8 mouse cellular contexts compared by ENCODE assay signal in the genomic region with DNA sequence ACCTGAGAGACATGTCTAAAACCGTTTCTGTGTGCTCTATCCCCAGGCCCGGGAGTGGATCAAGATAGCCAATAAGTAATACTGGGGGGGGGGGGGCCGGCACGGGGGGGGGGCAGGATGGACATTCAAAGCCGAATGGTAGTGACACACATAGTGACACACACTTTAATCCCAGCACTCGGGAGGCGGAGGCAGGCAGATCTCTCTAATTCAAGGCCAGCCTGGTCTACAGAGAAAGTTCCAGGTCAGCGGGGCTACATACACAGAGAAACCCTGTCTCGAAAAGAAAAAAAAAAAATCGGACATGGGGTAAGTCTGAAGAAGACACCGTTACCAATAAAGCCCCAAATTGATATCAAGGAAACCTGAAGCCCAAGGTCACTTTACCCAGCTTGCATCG. TPM values are rescaled to one million over a fixed set of nuclear protein-coding genes. Genes with fewer than 3 reads are reported as not detected.
DNase-seq lines count a peak whose midpoint lies in the region; ATAC-seq and TF ChIP-seq lines count a peak whose summit lies in the region.

No protein-coding gene starts in this region.

- H3K27me3 ChIP-seq in cerebellum, adult 2 months (ENCODE audit: control insufficient read depth, insufficient read depth, low read length): no peaks in the 10 kb centered on the region
- peaks cover 7% of the 10 kb centered on the region; the same call in 1 of the 2 replicates for H3K27me3 ChIP-seq in kidney, embryonic 15.5 days
- no peaks in the 10 kb centered on the region for H3K27me3 ChIP-seq in embryonic facial prominence, embryonic 14.5 days (replicated peaks; ENCODE audit: control insufficient read depth, insufficient read depth, low read length)
- H3K27me3 ChIP-seq in liver, embryonic 15.5 days: peaks cover 38% of the 10 kb centered on the region

- no peak overlapping the region for H3K27ac ChIP-seq in cerebellum, adult 2 months (ENCODE audit: insufficient read depth, low read length)
- H3K27ac ChIP-seq in kidney, embryonic 15.5 days: no peak overlapping the region
- H3K27ac ChIP-seq in embryonic facial prominence, embryonic 14.5 days (replicated peaks; ENCODE audit: low read depth, low read length): no peak overlapping the region
- no peak overlapping the region for H3K27ac ChIP-seq in liver, embryonic 15.5 days (replicated peaks)

- DNase-seq in cerebellum, adult 9-11 months: peak; percentile 11
- DNase-seq in cerebellum, adult 2 months: no peak
- DNase-seq in kidney, postnatal 4 days: no peak
- no peak for DNase-seq in embryonic facial prominence, embryonic 14.5 days (ENCODE audit: low spot score)
- no peak for DNase-seq in yolk sac, embryonic 10.5 days (ENCODE audit: low spot score)
- DNase-seq in thymus, postnatal 25 days: no peak

- no peak overlapping the region for H3K4me3 ChIP-seq in cerebellum, adult 2 months (replicated peaks; ENCODE audit: insufficient read depth, low read depth, low read length)
- no peak overlapping the region for H3K4me3 ChIP-seq in kidney, embryonic 15.5 days (replicated peaks)
- no peak overlapping the region for H3K4me3 ChIP-seq in embryonic facial prominence, embryonic 14.5 days (ENCODE audit: low read depth, low read length)
- H3K4me3 ChIP-seq in liver, embryonic 15.5 days (replicated peaks): no peak overlapping the region

- 59% methylated on average over 12 of the region's 12 CpGs for WGBS in cerebellum, adult 2 months
- WGBS in kidney, embryonic 15.5 days: 57% methylated on average over 12 of the region's 12 CpGs
- WGBS in embryonic facial prominence, embryonic 14.5 days: 72% methylated on average over 10 of the region's 12 CpGs
- 47% methylated on average over 12 of the region's 12 CpGs for WGBS in liver, embryonic 15.5 days (ENCODE audit: insufficient replicate concordance)

- TF ChIP-seq CTCF in cerebellum, adult 2 months (IDR thresholded peaks at IDR 0.05; ENCODE audit: borderline replicate concordance, insufficient read depth, low read depth, low read length): no peak

- no peak overlapping the region for H3K9ac ChIP-seq in kidney, embryonic 15.5 days
- H3K9ac ChIP-seq in embryonic facial prominence, embryonic 14.5 days (ENCODE audit: low read depth, low read length): no peak overlapping the region
- no peak overlapping the region for H3K9ac ChIP-seq in liver, embryonic 15.5 days

- peak overlapping the region; percentile 95 for H3K4me2 ChIP-seq in kidney, embryonic 15.5 days
- peak overlapping the region; percentile 95 for H3K4me2 ChIP-seq in embryonic facial prominence, embryonic 14.5 days (ENCODE audit: low read depth, low read length)
- peak overlapping the region; percentile 85; the same call in 1 of the 2 replicates for H3K4me2 ChIP-seq in liver, embryonic 15.5 days

- no peak for TF ChIP-seq POLR2A in cerebellum, adult 2 months (IDR thresholded peaks at IDR 0.05; ENCODE audit: borderline replicate concordance, insufficient read depth, low read length)

- 0 out of 2 replicates have a peak, but pooled peaks cover 7% of the 10 kb centered on the region for H3K36me3 ChIP-seq in kidney, embryonic 15.5 days
- 0 out of 2 replicates have a peak, but pooled peaks cover 5% of the 10 kb centered on the region for H3K36me3 ChIP-seq in embryonic facial prominence, embryonic 14.5 days (ENCODE audit: control insufficient read depth, insufficient read depth, low read length)
- no peaks in the 10 kb centered on the region for H3K36me3 ChIP-seq in liver, embryonic 15.5 days (replicated peaks)

- no peaks in the 10 kb centered on the region for H3K9me3 ChIP-seq in kidney, embryonic 15.5 days (replicated peaks)
- no peaks in the 10 kb centered on the region for H3K9me3 ChIP-seq in embryonic facial prominence, embryonic 14.5 days (ENCODE audit: control insufficient read depth, low read length)
- H3K9me3 ChIP-seq in liver, embryonic 15.5 days (replicated peaks): no peaks in the 10 kb centered on the region

- no peak for ATAC-seq in kidney, embryonic 15.5 days (replicated peaks; ENCODE audit: low FRiP score)
- ATAC-seq in embryonic facial prominence, embryonic 14.5 days (ENCODE audit: low read depth): no peak
- no peak for ATAC-seq in liver, embryonic 15.5 days (ENCODE audit: insufficient read depth)

- H3K4me1 ChIP-seq in cerebellum, adult 2 months (ENCODE audit: control insufficient read depth, insufficient read depth, low read length): no peaks in the 10 kb centered on the region; the same call in 1 of the 2 replicates
- peaks cover 22% of the 10 kb centered on the region for H3K4me1 ChIP-seq in kidney, embryonic 15.5 days
- peaks cover 13% of the 10 kb centered on the region; the same call in 1 of the 2 replicates for H3K4me1 ChIP-seq in embryonic facial prominence, embryonic 14.5 days (ENCODE audit: control insufficient read depth, insufficient read depth, low read length)
- peaks cover 25% of the 10 kb centered on the region for H3K4me1 ChIP-seq in liver, embryonic 15.5 days (replicated peaks)

RNA-seq across cellular contexts. Expression of a gene that starts 0.5 kb away (rescaled TPM):
- polyA plus RNA-seq in cerebellum, adult 2 months (2012; rRNA removed): 36.4 and 36.5 TPM in 2 replicates
- 31.9 and 32.1 TPM in 2 replicates for polyA plus RNA-seq in kidney, embryonic 15.5 days (2015; fragmentation: Nextera tagmentation; extraction: Ambion mirVana)
- 23.5 and 27.0 TPM in 2 replicates for polyA plus RNA-seq in embryonic facial prominence, embryonic 14.5 days (2014; fragmentation: Nextera tagmentation; extraction: Ambion mirVana)
- 20.2 and 24.6 TPM in 2 replicates for polyA plus RNA-seq in liver, embryonic 15.5 days (2015; fragmentation: Nextera tagmentation; extraction: Ambion mirVana)

RNA-seq across cellular contexts. Expression of a gene that starts 4.3 kb away (rescaled TPM):
- 1.9 and 3.1 TPM in 2 replicates for polyA plus RNA-seq in cerebellum, adult 2 months (2012; rRNA removed)
- 2.4 and 3.4 TPM in 2 replicates for polyA plus RNA-seq in kidney, embryonic 15.5 days (2015; fragmentation: Nextera tagmentation; extraction: Ambion mirVana)
- polyA plus RNA-seq in embryonic facial prominence, embryonic 14.5 days (2014; fragmentation: Nextera tagmentation; extraction: Ambion mirVana): 58.3 and 113 TPM in 2 replicates
- 0.37 TPM in 1 of 2 replicates, not detected in the other for polyA plus RNA-seq in liver, embryonic 15.5 days (2015; fragmentation: Nextera tagmentation; extraction: Ambion mirVana)

RNA-seq across cellular contexts. Expression of a gene that starts 6.3 kb away (rescaled TPM):
- polyA plus RNA-seq in cerebellum, adult 2 months (2012; rRNA removed): 66.1 and 67.0 TPM in 2 replicates
- polyA plus RNA-seq in kidney, embryonic 15.5 days (2015; fragmentation: Nextera tagmentation; extraction: Ambion mirVana): 27.6 and 31.0 TPM in 2 replicates
- polyA plus RNA-seq in embryonic facial prominence, embryonic 14.5 days (2014; fragmentation: Nextera tagmentation; extraction: Ambion mirVana): 16.5 and 16.6 TPM in 2 replicates
- polyA plus RNA-seq in liver, embryonic 15.5 days (2015; fragmentation: Nextera tagmentation; extraction: Ambion mirVana): 0.96 and 1.5 TPM in 2 replicates

RNA-seq across cellular contexts. Expression of a gene that starts 13.8 kb away (rescaled TPM):
- polyA plus RNA-seq in cerebellum, adult 2 months (2012; rRNA removed): 86.6 and 96.0 TPM in 2 replicates
- 52.9 and 66.0 TPM in 2 replicates for polyA plus RNA-seq in kidney, embryonic 15.5 days (2015; fragmentation: Nextera tagmentation; extraction: Ambion mirVana)
- 46.5 and 50.7 TPM in 2 replicates for polyA plus RNA-seq in embryonic facial prominence, embryonic 14.5 days (2014; fragmentation: Nextera tagmentation; extraction: Ambion mirVana)
- 9.7 and 11.5 TPM in 2 replicates for polyA plus RNA-seq in liver, embryonic 15.5 days (2015; fragmentation: Nextera tagmentation; extraction: Ambion mirVana)

RNA-seq across cellular contexts. Expression of a gene that starts 14.0 kb away (rescaled TPM):
- 40.1 and 43.0 TPM in 2 replicates for polyA plus RNA-seq in cerebellum, adult 2 months (2012; rRNA removed)
- polyA plus RNA-seq in kidney, embryonic 15.5 days (2015; fragmentation: Nextera tagmentation; extraction: Ambion mirVana): 164 and 176 TPM in 2 replicates
- polyA plus RNA-seq in embryonic facial prominence, embryonic 14.5 days (2014; fragmentation: Nextera tagmentation; extraction: Ambion mirVana): 139 and 145 TPM in 2 replicates
- 80.9 and 88.4 TPM in 2 replicates for polyA plus RNA-seq in liver, embryonic 15.5 days (2015; fragmentation: Nextera tagmentation; extraction: Ambion mirVana)

Comparison
In these comparisons a context has a peak if more than half of its experiments do, and no peak if none do; other contexts are left out.
1. RNA of a gene that starts 4.3 kb away (polyA plus RNA-seq): 58.3 to 113 TPM in embryonic facial prominence, embryonic 14.5 days; 2.4 to 3.4 TPM in kidney, embryonic 15.5 days, 1.9 to 3.1 TPM in cerebellum, adult 2 months and 0.37 TPM in liver, embryonic 15.5 days; every median in the first group is over 10 times any median in the second.
2. Peak in every context shown above with its lines, with median percentiles within 50 percentile points of each other: H3K4me2 ChIP-seq.